Mouse (Mus musculus) c-Kit-positive CD71-positive TER-119-positive erythroid progenitor cells, embryonic 14.5 days (primary cell): ENCODE measurements around the gene Dupd1.

Experiments used
- DNase-seq: peaks from one replicate; pipeline ENCODE4 v3.0.0-alpha.2; 2013; ENCODE audit warnings: low spot score

The Dupd1 gene

DNA sequence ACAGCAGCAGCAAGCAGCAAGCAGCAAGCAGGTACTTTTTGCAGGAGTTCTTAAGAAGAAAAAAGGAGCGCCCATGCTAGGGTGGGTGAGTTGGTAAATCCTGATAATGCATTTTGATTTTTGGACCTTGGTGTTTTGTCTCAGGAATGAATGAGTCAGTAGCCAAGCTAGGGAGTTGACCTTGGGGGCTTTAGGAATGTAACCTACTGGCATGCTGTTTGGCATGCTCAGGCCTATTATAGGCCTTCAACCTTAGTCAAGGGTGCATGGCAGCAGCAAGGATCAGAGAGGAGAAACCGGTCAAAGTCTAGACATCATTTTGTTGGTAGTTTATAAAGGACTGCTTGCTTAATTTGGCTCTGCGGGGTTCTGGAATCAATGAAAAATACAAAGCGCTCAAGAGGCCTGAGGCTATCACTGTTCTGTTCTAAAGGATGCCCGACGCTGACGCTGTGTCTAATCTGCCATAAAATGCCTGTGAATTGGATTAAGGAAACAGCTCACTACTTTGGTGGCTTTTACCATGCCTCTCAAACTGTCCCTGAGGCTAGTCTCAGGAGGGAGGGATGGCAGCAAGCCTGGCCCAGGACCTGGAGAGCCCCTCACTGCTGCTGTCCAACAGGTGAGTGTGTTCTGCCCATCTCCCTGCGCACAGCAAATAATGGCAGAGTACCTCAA is 7.8 kb upstream of the Dupd1 start:
- DNase-seq = no peak

DNA sequence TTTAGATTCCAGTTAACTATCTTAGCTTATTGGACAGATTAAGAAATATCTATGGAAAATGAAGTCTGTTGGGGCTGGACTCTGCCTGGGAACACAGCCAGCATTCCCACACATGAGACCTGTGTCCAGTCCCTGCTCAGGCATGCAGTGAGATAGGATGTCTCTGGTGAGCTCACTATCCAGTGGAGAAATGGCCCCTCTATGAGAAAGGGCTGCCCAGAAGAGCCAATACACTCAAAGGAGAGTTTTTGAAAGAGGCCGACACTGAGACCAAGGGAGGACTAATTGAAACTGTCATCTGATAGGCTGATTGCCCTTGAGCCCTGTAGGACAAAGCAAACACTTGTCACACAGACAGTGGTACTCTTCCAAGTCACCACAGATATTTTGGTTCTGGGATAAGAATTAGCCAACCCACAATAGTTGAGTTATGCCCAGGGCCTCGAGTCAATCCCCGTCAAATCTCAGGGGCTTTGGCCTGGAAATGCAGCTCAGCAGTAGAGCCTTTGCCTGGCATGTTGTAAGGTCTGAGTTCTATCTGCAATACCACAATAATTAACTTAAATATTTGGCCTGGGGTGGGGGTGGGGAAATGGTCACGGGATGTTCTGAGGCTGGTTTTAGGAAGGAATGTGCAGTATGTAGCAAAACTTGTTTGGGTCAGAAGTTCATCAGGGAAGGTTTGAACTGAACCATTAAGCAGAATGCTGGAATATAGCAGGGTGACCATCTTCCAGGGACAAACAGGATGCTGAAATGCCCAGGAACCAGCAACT is 6.2 kb upstream of the Dupd1 start:
- no peak for DNase-seq

DNA sequence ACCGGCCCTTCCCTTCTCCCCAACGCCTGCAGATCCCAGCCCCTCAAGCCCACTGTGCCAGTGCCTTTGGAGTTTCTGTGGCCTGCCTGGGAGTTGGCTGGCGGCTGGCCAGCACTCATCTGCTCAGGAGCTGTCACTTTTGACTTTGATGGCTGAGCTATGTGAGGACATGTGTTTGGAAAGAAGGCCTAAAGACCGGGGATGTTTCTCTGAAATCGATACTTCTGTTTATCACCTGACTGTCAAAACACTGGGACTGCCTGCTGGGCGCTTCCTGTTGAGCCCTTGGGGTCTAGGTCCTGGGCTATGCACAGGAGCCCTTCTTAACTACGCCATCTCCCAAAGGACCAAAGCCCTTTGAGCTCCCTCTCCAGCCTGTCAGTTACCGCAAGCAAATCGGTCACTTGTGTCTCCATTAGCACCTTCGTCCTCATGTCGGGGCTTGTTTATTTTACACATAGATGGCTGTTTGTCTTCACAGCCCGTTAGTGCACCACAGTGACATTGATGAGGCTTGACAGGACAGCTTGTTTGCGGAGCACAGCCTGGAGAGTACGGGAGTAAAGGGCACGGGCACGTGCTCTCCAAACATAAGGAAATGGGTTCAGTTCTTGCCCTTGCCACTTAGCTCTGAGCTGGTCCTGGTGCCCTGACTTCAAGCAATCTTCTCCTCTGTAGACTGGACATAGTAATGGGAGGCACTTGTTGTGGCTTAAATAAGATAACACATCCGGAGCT is 5.4 kb upstream of the Dupd1 start:
- no peak for DNase-seq

DNA sequence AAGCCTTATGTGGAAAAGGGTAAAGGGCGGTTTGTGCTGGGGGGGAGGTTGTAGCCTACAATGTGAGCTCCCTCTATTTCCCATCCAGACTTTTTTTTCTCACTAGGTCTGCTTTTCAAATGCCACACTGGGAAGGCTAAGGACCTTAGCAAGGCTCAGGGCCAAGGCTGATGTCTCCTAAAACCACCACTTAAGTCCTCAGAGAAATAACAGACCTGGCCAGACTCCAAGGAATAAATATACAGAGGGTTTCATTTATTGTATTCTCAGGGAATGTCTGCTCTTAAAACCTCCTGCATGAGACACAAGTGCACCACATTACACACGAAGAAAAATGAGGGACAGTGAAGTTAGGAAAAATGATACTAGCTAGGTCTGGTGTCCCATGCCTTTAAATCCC is 3.1 kb downstream of the Dupd1 start:
- no peak for DNase-seq

DNA sequence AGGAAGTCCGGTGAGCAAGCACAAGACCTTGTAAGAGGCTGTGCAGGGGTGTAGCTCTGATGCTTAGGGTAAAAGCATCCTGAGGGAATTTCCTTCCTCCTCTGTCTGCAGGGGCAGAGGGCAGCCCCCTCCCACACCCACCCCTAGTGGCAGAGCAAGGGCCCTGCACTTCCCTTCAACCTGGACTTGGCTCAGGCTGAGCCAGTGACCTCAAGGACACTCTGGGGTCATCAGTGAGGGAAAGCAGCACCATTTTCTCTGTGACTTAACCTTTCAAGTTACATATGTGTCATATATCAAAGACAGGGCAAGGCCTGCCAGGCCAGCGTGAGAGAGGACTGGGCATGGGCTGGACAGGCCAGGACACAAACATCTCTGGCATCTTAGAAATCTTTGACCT is 4.8 kb downstream of the Dupd1 start:
- no peak for DNase-seq

DNA sequence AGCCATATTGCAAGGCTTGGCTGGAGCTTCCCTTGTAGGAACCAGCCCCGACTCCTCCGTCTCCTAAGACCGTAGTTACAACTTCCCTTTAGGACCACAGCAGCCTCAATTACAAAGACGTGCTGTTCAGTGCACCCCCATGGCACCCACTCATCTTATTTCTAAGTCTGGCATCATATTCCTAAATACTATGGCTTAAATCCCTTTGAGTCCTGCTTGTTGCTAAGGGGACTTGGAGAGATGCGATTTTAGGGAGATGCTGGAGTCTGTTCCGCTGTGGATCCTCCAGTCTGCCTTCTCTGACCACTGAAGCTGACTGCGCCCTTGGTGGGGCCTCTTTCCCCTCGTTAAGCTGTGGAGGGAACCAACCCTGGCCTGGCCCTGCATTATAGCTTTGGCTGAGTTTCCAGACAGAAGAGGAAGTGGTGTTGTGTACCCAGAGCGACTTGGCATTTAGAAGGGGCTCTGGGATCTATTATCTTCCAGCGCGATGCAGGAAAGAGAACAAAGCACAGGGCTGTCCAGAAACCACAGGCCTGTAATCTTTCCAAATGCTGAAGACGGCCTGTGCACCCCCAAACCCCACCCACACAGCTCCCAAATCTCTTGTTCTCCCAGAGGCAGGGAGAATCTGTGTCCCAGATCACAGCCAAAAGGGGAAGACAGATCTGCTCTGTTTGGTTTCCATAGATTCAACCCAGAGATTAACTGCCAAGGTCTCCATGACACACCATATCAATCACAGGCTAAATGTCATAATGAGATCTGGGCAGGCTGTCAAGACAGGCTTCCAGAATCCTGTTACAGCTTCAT is 7.4 kb downstream of the Dupd1 start:
- no peak for DNase-seq

DNA sequence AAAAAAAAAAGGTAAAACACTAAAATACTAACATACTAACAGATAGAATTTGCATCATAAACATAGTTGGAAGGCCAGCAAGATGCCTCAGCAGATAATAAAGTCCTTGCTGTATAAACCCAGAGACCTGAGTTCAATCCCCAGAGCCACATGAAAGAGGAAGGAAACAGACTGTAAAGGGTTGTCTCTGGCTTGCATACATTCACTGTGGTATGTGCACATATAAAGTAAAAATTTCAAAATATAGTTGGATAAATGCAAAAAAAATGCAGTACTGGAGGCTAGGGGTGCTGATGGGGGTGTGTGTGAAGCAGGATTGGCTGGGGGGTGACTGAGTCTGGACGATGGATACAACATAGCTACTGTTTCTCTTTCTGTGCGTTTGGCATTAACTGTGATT is 8.9 kb downstream of the Dupd1 start:
- no peak for DNase-seq

DNA sequence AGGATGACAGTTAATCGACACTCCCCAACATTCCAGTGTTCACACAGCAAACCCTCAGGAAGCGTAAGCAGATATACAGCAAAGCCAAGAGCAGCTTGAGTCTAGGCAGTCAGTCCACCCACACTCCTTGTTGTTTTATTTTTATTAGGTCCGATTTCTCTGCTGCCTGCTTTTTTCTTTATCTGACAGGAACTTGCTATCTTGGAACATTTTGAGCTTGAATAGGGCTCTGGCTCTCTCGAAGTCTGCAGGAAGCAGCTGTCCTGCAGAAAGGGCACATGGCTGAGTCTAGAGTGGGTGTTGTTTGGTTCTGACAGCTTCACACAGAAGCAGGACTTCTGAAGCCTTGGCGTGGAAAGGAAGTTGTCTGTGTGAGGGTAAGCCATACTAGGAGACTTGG is 11.1 kb downstream of the Dupd1 start:
- no peak for DNase-seq

DNA sequence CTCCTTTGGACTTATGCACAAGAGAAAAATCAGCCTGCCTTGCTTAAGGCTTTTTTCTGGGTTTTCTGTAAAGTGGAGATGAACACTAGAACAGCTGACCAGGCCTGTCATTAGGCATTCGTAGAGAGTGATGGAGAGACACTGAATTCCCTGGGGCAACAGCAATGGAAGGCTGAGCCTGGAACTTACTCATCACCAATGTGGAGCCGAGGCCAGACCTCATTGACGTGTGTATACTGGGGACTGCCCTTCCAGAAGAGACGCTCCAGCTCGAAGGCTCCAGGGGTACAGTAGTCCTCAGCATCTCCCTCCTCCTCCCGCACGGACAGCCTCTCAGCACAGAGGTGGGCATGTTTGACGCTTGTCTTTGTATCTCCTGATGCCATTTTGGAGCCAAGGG is 11.7 kb downstream of the Dupd1 start:
- no peak for DNase-seq

DNA sequence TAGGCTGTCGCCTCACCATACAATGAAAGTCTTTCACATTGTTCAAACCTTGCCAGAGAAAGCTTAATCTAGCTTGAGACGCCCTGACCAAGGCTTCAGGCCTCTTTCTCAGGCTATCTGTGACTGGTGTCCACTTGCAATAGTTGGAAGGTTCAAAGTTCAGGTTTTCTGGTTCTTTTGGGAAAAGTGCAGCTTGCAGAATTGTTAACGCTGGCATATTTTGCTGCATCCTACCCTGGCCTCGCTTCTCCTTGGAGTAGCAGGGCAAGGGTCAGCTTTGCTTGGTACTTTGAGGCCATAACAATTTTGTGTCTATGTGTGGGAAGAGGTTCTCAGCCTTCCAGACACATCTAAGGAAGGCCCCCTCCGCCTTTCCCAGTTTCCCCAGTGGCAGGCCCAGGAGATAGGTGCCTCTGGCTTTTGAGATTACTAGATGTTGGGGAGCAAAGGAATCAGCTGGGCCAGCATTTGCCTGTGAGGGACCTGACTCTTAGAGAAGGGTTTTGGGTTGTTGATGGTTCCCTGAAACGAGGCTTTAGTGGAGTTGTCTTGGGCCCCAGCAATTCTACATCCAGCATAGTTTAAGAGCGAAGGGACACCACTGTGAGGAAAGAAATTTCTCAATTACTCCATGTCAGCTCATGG is 18.1 kb downstream of the Dupd1 start:
- peak; percentile 37 for DNase-seq

DNA sequence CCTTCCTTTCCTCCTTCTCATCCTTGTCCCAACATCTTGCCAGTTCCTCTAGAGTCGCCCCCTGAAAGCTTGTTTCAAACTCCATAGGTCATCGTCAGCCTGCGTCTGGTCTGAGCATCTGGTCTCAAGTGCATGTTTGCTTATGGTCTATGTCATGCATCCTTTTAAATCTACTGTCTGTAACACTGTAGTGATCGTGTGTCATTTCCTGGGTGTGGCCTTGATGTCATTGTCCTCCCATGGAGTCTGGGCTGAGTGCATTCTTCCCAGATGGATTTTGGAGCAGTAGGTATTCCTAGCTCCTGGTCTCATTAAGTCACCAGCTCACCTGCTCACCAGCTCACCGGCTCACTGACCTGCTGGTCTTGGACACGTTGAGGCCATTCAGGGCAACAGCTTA is 19.4 kb downstream of the Dupd1 start:
- DNase-seq = no peak

DNA sequence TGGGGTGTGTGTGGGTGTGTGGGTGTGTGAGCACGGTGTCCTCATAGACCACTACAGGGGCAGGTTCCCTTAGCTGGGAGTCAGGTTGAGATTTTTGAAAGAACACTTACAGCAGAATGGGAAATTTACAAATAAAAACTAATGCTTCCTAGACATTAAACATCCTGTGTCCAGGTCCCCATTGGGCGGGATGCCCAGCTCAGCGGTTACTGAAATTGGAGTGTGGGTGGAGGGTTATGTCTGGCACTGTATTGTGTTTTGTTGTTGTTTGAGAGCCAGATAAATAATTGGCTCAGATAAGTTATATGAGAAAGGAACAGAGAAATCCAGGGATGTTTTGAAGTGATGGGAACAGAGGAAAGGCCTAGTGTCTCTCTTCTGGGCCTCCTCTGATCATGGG is 23.3 kb downstream of the Dupd1 start:
- DNase-seq = no peak

DNA sequence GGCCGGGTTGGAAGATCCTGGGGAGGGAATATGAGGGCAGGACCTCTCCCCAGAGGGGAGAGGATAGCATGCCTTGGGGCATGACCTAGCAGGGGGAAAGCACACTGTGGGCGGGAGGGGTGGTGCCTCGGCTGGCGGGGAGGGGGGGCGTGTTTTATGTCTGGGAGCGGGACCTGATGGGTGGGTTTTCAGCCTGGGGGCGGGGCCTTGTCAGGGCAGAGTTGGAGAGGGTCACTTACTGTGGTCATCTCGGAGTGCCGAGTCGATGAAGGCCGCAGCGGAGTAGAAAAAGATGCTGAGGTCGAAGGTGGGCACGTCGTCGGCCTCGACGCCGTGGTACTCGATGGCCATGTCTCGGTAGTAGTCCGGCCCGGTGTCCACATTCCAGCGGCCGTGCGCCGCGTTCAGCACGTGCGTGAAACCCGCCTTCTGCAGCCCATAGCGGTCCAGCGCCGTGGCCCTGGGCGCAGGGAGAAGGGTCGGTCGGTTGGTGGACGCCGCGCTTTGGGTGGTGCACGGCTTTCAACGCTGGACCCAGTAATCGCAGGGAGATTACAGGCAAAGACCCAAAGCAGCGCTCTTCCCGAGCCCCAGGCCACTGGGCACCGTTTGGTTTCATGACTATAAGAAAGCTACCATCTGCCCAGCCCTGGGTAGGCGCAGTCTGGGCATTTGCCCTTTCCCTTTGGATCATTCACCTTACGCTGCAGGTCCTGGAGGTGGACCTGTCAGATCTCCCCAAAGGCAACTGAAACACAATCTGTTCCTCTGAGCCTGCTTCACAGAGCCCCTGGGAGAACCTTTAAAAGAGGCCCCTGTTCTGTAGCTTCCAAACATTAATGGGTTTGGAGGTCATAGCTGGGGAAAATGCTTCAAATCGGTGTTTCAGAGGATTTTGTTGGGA is 27.7 kb downstream of the Dupd1 start:
- DNase-seq = no peak

DNA sequence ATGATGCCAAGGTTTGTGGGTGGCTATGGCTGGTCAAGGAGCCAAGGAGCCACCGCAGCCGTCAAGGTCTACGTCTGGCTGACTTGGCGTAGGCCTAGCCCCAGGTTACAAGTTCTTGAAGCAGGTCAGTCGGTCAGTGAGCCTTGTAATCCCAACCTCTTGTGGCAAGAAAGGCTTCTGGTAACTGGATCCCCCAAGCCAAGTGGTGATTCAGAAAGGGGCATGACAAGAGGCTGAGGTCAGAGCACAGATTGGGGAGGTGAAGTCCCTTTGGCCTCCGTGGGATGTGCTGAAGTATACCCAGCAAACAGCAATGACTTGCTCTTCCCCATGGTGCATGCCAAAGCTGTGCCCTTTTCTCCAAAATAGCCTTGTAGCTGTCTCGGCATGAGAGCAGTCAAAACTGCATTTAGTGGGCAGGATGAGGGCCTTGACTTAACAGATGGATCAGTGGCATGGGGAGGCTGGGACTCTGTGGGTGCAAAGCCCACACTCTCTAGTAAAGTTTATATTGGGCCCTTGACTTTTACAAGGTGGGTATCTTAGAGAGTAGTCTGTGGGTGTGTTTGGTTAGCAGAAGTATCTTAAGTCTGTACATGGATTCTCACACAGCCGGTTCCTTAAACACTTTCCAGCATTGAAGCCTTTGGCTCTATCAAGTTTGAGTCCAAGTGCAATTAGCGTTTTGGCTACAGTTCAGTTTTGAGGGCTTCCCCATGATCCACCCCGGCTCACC is 28.8 kb downstream of the Dupd1 start:
- no peak for DNase-seq

DNA sequence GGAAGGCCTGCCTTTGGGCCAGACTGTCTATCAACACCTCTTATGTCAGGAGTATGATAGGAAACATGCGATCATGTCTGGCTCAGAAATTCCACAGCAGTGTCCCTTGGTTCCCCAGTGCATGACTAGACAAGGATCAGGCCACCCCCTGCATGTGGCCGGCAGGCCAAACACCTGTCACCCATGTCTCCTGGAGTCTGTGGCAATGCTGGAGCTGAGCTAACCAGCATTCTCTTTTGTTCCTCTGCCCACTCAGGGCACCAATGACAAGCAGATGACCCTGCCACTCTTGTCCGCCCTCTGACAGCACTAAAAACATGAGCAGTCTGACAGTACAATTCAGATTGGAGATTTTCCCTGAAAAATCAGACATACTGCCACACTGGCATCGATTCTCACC is 30.5 kb downstream of the Dupd1 start:
- no peak for DNase-seq

DNA sequence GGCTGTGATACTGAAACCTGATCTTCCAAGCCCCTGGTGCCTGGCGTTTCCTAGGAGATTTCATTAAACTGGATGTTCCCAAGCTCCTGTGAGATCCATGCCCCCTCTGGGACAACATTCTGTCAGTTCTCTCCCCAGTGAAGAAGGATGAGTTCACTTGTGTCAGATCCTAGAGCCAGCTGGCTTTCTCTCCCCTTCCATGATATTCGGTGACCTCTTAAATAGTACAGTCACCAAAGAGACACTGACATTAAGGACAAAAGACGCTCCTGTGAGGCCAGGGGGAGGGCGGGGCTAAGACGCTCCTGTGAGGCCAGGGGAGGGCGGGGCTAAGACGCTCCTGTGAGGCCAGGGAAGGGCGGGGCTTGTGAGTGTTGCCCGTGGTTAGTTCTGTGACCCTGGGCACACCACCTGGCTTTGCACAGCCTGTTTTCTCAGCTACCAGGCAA is 31.7 kb downstream of the Dupd1 start:
- peak; percentile 87 for DNase-seq

DNA sequence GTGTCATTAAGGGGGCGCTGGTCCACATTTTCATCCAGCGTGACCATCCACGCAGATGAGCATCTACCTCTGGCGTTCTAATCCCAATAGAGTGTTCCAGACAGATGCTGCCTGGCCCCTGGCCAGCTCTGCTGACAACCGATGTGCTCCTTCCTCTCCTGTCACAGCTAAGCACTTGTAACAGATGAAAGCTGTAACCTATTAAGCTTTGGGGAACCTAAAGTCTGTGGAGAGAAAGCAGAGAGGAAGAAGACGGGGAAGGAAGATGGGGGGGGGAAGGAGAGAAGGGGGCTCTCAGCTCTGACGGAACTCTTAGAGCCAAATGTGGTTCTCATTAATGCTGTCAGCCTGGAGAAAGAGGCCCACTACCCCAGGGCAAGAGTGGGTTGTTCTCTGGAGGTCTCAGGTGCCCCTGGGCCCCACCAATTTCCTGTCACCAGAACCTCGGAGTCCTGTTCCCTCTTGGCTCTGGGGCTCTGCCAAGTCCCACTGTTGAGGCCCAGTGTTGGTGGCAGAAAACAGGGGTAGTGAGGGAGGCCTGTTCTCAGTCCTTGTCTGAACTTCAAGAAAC is 34.7 kb downstream of the Dupd1 start:
- DNase-seq = no peak

DNA sequence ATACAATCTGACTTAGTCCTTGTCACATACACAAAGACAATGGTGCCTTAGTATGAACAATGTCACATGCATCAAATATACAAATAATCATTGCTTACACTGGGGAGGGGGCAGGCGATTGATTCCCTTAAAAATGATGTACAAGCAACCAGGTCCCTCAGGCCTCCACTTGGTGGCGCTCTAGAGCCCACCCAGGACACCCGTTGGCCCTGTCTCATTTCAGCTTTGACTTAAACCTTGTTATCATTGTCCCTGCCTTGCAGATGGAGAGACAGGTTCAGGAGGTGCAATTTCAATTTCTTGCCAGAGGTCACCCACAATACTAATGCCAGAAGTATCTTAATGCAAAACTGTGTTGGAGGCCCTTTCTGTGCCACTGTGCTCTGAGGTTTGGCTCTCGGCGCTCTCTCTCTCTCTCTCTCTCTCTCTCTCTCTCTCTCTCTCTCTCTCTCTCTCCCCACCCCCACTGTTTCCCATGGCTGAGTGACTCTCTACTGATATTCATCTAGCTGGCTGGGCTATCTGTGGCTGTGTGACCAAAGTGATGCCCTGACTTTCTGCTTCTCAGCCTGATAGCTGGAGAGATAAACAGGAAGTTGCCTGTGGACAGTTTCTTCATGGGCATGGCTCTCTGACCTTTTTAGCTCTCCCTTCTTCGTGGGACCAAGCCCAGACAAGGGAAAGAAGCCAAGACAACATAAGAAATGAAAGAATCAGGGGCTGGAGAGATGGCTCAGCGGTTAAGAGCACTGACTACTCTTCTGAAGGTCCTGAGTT is 35.7 kb downstream of the Dupd1 start:
- DNase-seq = peak; percentile 61

DNA sequence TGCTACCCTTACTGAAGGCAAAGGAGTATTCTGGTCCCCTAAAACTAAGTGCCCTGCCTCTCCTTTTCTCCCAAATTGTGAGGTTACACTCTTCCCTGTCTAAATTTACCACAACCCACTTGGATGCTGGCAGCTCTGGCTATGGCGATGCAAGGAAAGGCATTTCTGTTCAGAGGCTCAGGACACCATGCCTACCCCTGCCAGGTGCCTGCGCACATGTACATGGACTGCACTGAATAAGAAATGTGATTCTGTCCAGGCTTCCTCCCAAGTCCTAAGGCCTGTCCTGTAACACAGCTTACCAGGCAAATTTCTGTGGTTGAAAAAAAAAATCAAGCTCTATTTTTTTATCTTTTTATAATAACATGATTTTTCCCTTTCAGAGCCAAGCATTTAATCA is 38.2 kb downstream of the Dupd1 start:
- no peak for DNase-seq
